Mouse (Mus musculus) heart, adult 2 months (tissue): ENCODE data around the gene Acox1.

Experiments
- CTCF ChIP-seq: fragments of 200-600 bp; IDR thresholded peaks from 2 replicates; pipeline ENCODE4 v1.8.1; 2022; ENCODE audit warnings: antibody characterized with exemption, mild to moderate bottlenecking, moderate library complexity
- POLR2A ChIP-seq: fragments of 200-500 bp; IDR thresholded peaks from 2 replicates; pipeline ENCODE4 v1.6.1; 2011; ENCODE audit warnings: mild to moderate bottlenecking, low read depth, low read length, control low read depth; ENCODE audit not compliant: insufficient read depth

DNA sequence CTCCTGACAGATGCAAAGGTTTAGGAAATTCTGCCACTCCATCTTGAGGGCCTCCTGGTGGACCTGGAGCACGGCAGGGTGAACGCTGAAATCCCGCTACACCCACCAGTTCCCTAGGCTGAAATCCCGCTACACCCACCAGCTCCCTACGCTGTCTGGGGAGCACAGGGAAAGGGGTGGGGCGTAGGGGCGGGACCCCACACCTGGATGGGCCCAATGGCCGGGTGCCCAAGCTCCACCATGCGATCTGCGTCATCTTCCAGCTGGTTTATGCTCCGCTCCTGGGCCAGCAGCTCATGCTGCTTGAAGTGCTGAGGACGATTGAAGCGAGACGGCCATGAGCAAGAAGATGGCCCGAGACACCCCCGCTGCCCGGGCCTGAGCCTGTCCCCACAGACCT lies 33.6 kb upstream of the Acox1 start:
- no peak for TF ChIP-seq POLR2A
- TF ChIP-seq CTCF: no peak
